1 mouse cellular context compared by ENCODE assay signal in the genomic region with DNA sequence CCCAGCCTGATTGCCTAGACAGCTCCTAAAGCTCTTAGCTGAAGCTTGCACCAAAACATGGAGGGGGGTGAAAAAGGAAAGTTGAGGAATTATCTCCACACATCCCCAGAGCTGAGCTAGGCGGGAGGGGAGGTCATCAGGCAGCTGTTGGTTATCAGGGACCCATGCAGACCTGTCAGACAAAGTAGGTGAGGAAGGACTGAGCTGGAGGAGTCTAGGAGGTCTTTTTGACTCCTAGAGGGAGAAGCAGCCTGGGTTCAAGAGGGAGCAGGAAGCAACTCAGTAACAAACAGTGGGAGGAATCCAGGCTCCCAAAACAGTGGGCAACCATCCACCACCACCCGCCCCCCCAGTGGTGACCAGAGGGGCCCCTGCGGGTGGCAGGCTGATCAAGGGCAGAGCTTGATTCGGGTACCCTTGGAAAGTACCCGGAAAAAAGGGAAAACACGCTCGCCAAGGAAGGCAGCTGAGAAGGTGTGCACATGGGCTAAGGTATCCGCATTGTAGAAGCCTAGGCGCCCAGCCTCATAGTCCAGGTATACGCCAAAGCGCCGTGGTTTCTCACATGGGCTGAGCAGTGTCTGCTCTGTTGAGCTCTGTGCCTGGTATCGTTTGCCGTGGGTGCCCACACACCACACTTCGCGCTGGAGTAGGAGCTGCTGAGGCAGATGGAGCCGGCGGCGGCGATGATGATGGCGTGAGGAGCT.
A peak's percentile ranks its signal among the peaks of the same experiment; 100 is the strongest.
TF ChIP-seq lines count a peak whose summit lies in the region.

No protein-coding gene starts in this region.

TF ChIP-seq in MEL, 35 proteins besides CTCF, POLR2A, EP300 and RAD21 (continued from another document):
- TF ChIP-seq MAFK (IDR thresholded peaks at IDR 0.05; ENCODE audit: borderline replicate concordance, low read depth, low read length), result peak; percentile 49; the same call in 1 of the 2 replicates
- TF ChIP-seq BHLHE40 (IDR thresholded peaks at IDR 0.05; ENCODE audit: borderline replicate concordance, low read depth, low read length), result no peak; the same call in 1 of the 2 replicates
- TF ChIP-seq POLR2AphosphoS5 (IDR thresholded peaks at IDR 0.05; ENCODE audit: borderline replicate concordance, low read depth, low read length), result no peak; the same call in none of the 2 replicates
- no peak for TF ChIP-seq ZNF384 (IDR thresholded peaks at IDR 0.05; ENCODE audit: low read depth, low read length)
- TF ChIP-seq E2F4 (IDR thresholded peaks at IDR 0.05; ENCODE audit: borderline replicate concordance, low read depth, low read length), result no peak
- TF ChIP-seq ETS1 (IDR thresholded peaks at IDR 0.05; ENCODE audit: low read depth, low read length), result 0 out of 2 replicates have a peak, but pooled peaks have one; percentile 29
- TF ChIP-seq NELFE (IDR thresholded peaks at IDR 0.05; ENCODE audit: low read depth, low read length), result no peak
- TF ChIP-seq USF2 (IDR thresholded peaks at IDR 0.05; ENCODE audit: borderline replicate concordance in 1 of 2, insufficient read depth in 1 of 2, low read depth in 1 of 2, low read length in 2 of 2), result no peak
- TF ChIP-seq UBTF (IDR thresholded peaks at IDR 0.05; ENCODE audit: borderline replicate concordance, insufficient read depth, low read depth, low read length), result no peak
- no peak for TF ChIP-seq USF1 (IDR thresholded peaks at IDR 0.05; ENCODE audit: low read depth, low read length)
- TF ChIP-seq MYB (IDR thresholded peaks at IDR 0.05; ENCODE audit: low read depth, low read length), result peak; percentile 73
- TF ChIP-seq CHD1 (IDR thresholded peaks at IDR 0.05; ENCODE audit: low read depth, low read length), result no peak
- TF ChIP-seq GATA1 (IDR thresholded peaks at IDR 0.05; ENCODE audit: low read depth, low read length), result no peak
- 0 out of 2 replicates have a peak, but pooled peaks have one; percentile 57 for TF ChIP-seq ZKSCAN1 (IDR thresholded peaks at IDR 0.05; ENCODE audit: low read depth, low read length)
- no peak for TF ChIP-seq GABPA (IDR thresholded peaks at IDR 0.05; ENCODE audit: low read depth, low read length)
- no peak for TF ChIP-seq TAL1 (IDR thresholded peaks at IDR 0.05; ENCODE audit: low read length)
- no peak for TF ChIP-seq NRF1 (IDR thresholded peaks at IDR 0.05; ENCODE audit: insufficient read depth, low read depth, low read length, poor library complexity, severe bottlenecking)
- no peak for TF ChIP-seq MAZ (IDR thresholded peaks at IDR 0.05; ENCODE audit: low read depth, low read length)
- no peak for TF ChIP-seq TCF12 (IDR thresholded peaks at IDR 0.05; ENCODE audit: low read depth, low read length)
- TF ChIP-seq HCFC1 (IDR thresholded peaks at IDR 0.05; ENCODE audit: low read depth, low read length), result no peak
- TF ChIP-seq KAT2A (conservative IDR thresholded peaks at IDR 0.05; ENCODE audit: low read depth, low read length), result no peak
- no peak for TF ChIP-seq MAX (IDR thresholded peaks at IDR 0.05; ENCODE audit: low read length)
- TF ChIP-seq ELF1 (IDR thresholded peaks at IDR 0.05; ENCODE audit: low read depth, low read length), result no peak
- no peak for TF ChIP-seq RCOR1 (IDR thresholded peaks at IDR 0.05; ENCODE audit: low read depth, low read length)
- TF ChIP-seq SMC3 (IDR thresholded peaks at IDR 0.05; ENCODE audit: low read depth, low read length), result peak; percentile 45
- peak; percentile 97 for TF ChIP-seq POLR2AphosphoS2 (IDR thresholded peaks at IDR 0.05; ENCODE audit: low read length)
